Mouse (Mus musculus) cerebellum, adult 2 months (tissue): ENCODE measurements around the gene Glis3.

ENCODE experiments used
- CTCF ChIP-seq: fragments of 200-500 bp; IDR thresholded peaks from 2 replicates; pipeline ENCODE4 v1.5.1; 2011; ENCODE audit warnings: low read depth, mild to moderate bottlenecking, control low read depth, low read length, moderate library complexity, borderline replicate concordance; ENCODE audit not compliant: insufficient read depth
- POLR2A ChIP-seq: fragments of 200-500 bp; IDR thresholded peaks from 2 replicates; pipeline ENCODE4 v1.6.1; 2011; ENCODE audit warnings: low read length, control low read depth, borderline replicate concordance; ENCODE audit not compliant: insufficient read depth

- TF ChIP-seq CTCF (peak; percentile 50), POLR2A (no peak)
Measured at GRCm38 (mm10) chr19:28530846-28531245, 149.0 kb downstream of the Glis3 start.
